Mouse (Mus musculus): ENCODE measurements around the gene Dcst2. TPM values are rescaled to one million over a fixed set of nuclear protein-coding genes. Genes with fewer than 3 reads are reported as not detected.

The Dcst2 gene
- polyA plus RNA-seq, 1 experiment: 0.01 TPM

DNA sequence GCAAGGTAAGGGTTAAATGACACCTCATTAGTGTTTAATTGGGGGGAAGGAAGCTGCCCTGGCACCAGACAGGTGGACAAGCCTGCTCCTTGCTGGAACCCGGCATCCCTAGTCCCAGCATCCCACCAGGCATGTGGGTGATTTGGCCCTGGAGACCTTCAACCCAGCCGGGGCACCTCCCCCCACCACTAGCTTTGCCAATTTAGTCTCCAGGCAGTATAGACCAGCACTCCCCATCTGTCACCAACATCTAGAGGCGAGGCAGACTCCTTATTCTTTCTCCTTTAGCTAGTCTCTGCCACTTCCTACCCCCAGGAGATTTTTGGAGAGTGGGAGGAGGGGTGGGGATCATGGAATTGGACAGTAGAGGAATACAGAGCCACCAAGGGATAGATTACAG lies 31.4 kb upstream of the Dcst2 start:
- TF ChIP-seq TCF3 (IDR thresholded peaks at IDR 0.05; ENCODE audit: insufficient read length, low read depth) (no peak), POLR2AphosphoS2 (IDR thresholded peaks at IDR 0.05; ENCODE audit: insufficient read length, low read depth) (no peak), REST (IDR thresholded peaks at IDR 0.05; ENCODE audit: insufficient read depth, insufficient read length) (no peak)
- Histone ChIP-seq H3K79me2 (ENCODE audit: control insufficient read depth, insufficient read depth) (no peaks in the 10 kb centered on the region), H3K27me3 (ENCODE audit: control insufficient read depth, insufficient read depth, insufficient read length) (no peaks in the 10 kb centered on the region), H3K4me2 (ENCODE audit: low read depth) (no peak overlapping the region), H3K4me3 (no peak overlapping the region), H3ac (ENCODE audit: control insufficient read depth, insufficient read length) (no peak overlapping the region), H3K36me3 (ENCODE audit: control insufficient read depth, insufficient read depth) (no peaks in the 10 kb centered on the region)

DNA sequence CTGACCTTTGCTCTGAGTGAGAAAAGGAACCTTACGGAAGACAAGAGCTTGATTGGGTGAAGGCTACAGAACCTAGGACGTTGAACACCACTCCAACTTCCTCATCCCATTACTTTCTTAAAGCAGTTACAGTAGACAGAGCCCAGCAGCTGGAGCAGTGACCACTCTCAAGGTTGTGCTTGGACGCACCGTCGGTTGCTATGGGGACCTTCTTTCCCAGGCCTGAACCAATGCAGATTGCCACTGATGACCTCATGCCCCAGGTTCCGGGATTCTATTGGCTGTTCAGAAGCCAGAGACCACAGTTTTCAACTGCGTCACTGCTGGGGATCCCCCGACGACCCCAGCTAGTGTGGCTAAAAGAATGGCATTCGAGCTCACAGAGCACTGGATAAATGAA lies 30.8 kb upstream of the Dcst2 start:
- Histone ChIP-seq H3K4me2 (ENCODE audit: low read depth) (no peak overlapping the region), H3K27me3 (ENCODE audit: control insufficient read depth, insufficient read depth, insufficient read length) (no peaks in the 10 kb centered on the region), H3K4me3 (no peak overlapping the region), H3K79me2 (ENCODE audit: control insufficient read depth, insufficient read depth) (no peaks in the 10 kb centered on the region), H3ac (ENCODE audit: control insufficient read depth, insufficient read length) (no peak overlapping the region), H3K36me3 (ENCODE audit: control insufficient read depth, insufficient read depth) (no peaks in the 10 kb centered on the region)
- TF ChIP-seq SRF (IDR thresholded peaks at IDR 0.05; ENCODE audit: control insufficient read depth, insufficient read length, low read depth): no peak

DNA sequence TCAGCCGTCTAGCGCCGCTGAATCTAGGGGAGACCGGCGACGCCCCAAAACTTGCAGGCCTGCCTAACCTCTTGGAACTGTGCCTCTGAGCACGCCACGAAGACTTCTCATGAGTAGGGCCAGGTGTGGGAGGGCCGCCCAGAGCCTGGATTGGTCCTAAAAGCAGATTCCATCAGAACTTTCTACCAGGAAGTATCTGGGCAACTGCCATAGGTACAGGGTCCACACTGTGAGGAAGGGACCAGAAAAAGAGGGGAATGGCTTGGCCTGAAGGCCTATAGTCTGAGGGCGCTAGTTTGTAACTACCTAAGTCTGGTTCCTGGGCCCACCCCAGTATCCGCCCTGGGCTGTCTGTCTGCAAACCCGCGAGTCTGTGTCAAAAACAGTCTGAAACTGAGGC lies 30.2 kb upstream of the Dcst2 start:
- Histone ChIP-seq H3ac (ENCODE audit: control insufficient read depth, insufficient read length) (no peak overlapping the region), H3K36me3 (ENCODE audit: control insufficient read depth, insufficient read depth) (no peaks in the 10 kb centered on the region), H3K4me2 (ENCODE audit: low read depth) (no peak overlapping the region), H3K27me3 (ENCODE audit: control insufficient read depth, insufficient read depth, insufficient read length) (no peaks in the 10 kb centered on the region), H3K79me2 (ENCODE audit: control insufficient read depth, insufficient read depth) (no peaks in the 10 kb centered on the region), H3K4me3 (no peak overlapping the region)
- TF ChIP-seq MYOD1 (IDR thresholded peaks at IDR 0.05; ENCODE audit: control insufficient read depth in 1 of 3, insufficient read length in 2 of 3, low read depth in 2 of 3) (no peak), MYOG (IDR thresholded peaks at IDR 0.05; ENCODE audit: control insufficient read depth in 1 of 3, insufficient read depth in 1 of 3, insufficient read length in 2 of 3, low read depth in 2 of 3) (no peak), E2F4 (IDR thresholded peaks at IDR 0.05; ENCODE audit: insufficient read depth) (no peak), POLR2AphosphoS2 (IDR thresholded peaks at IDR 0.05; ENCODE audit: insufficient read length, low read depth) (no peak), SRF (IDR thresholded peaks at IDR 0.05; ENCODE audit: control insufficient read depth, insufficient read length, low read depth) (no peak), REST (IDR thresholded peaks at IDR 0.05; ENCODE audit: insufficient read depth, insufficient read length) (no peak)

DNA sequence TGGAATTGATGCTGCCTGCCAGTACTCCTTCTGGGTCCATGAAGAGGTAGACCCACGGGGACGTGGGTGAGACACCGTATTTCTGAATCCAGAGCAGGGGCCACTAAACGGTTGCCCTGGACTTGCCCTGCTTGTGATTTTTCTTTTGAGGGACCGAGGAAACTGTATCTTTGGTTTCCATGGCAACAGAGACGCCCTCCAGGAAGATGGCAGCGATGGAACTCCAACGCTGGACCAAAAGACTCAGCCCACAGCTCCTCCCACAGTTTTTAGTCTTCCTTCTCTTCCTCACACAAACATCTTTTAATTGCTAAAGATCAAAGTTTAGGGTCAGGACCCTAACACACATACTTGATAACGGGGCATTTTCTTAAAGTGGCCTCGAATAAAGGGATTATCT lies 29.8 kb upstream of the Dcst2 start:
- Histone ChIP-seq H3K36me3 (ENCODE audit: control insufficient read depth, insufficient read depth) (no peaks in the 10 kb centered on the region), H3K79me2 (ENCODE audit: control insufficient read depth, insufficient read depth) (no peaks in the 10 kb centered on the region), H3K4me3 (no peak overlapping the region), H3ac (ENCODE audit: control insufficient read depth, insufficient read length) (no peak overlapping the region), H3K4me2 (ENCODE audit: low read depth) (no peak overlapping the region), H3K27me3 (ENCODE audit: control insufficient read depth, insufficient read depth, insufficient read length) (no peaks in the 10 kb centered on the region)
- TF ChIP-seq SRF (IDR thresholded peaks at IDR 0.05; ENCODE audit: control insufficient read depth, insufficient read length, low read depth) (no peak), TCF3 (IDR thresholded peaks at IDR 0.05; ENCODE audit: insufficient read length, low read depth) (no peak)

DNA sequence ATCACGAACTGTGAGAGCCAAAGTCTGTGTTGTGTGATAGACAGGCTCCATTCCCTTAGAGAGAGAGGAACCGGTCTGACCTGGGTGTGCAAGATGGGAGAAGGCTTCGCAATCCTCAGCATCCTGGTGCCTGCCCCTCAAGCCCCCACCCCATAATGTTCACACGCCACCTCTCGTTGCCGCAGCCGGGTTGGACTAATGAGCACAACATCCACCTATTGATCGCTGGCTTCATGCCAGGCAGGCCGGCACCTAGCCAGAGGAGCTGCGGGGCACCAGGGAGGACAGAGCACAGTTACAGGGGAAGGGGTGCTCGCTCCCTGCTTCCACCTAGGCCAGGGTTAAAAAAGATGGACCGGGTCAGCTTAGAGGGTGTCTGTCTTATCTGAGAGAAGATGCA lies 29.3 kb upstream of the Dcst2 start:
- Histone ChIP-seq H3K79me2 (ENCODE audit: control insufficient read depth, insufficient read depth) (no peaks in the 10 kb centered on the region), H3K27me3 (ENCODE audit: control insufficient read depth, insufficient read depth, insufficient read length) (no peaks in the 10 kb centered on the region), H3K4me2 (ENCODE audit: low read depth) (no peak overlapping the region), H3K4me3 (no peak overlapping the region), H3ac (ENCODE audit: control insufficient read depth, insufficient read length) (no peak overlapping the region), H3K36me3 (ENCODE audit: control insufficient read depth, insufficient read depth) (no peaks in the 10 kb centered on the region)
- no peak for TF ChIP-seq TCF12 (IDR thresholded peaks at IDR 0.05; ENCODE audit: insufficient read depth, poor library complexity, severe bottlenecking)
- TF ChIP-seq MAX (IDR thresholded peaks at IDR 0.05; ENCODE audit: low read depth): no peak
- TF ChIP-seq USF1 (IDR thresholded peaks at IDR 0.05; ENCODE audit: low read depth): no peak
- TF ChIP-seq CEBPB (IDR thresholded peaks at IDR 0.05; ENCODE audit: insufficient read depth, poor library complexity, severe bottlenecking): no peak
- no peak for TF ChIP-seq TCF3 (IDR thresholded peaks at IDR 0.05; ENCODE audit: insufficient read length, low read depth)
- TF ChIP-seq MYOD1 (IDR thresholded peaks at IDR 0.05; ENCODE audit: control insufficient read depth in 1 of 3, insufficient read length in 2 of 3, low read depth in 2 of 3): no peak
- TF ChIP-seq POLR2AphosphoS2 (IDR thresholded peaks at IDR 0.05; ENCODE audit: insufficient read length, low read depth): no peak
- no peak for TF ChIP-seq SRF (IDR thresholded peaks at IDR 0.05; ENCODE audit: control insufficient read depth, insufficient read length, low read depth)
- TF ChIP-seq MYOG (IDR thresholded peaks at IDR 0.05; ENCODE audit: control insufficient read depth in 1 of 3, insufficient read depth in 1 of 3, insufficient read length in 2 of 3, low read depth in 2 of 3): no peak
- TF ChIP-seq POLR2A (IDR thresholded peaks at IDR 0.05; ENCODE audit: insufficient read length, low read depth): no peak
- TF ChIP-seq E2F4 (IDR thresholded peaks at IDR 0.05; ENCODE audit: insufficient read depth): no peak
- TF ChIP-seq REST (IDR thresholded peaks at IDR 0.05; ENCODE audit: insufficient read depth, insufficient read length): no peak

DNA sequence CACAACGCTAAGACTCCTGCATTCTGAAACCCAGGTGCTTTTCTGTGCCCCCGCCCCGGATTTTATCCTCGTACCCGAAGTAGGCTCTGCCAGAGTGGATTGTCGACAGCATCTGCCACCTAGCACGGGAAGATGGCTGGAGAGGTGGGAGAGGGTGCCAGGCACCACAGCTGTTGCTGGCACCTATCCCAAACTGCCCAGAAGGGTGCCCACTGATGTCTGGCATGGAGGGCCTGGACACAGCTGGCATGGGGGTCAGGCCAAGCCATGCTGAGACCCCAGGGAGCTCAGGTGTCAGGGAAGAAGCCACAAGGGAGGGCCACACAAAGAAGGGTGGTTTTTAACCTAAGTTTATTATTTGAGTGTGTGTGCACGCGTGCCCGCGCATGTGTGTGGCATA lies 28.7 kb upstream of the Dcst2 start:
- no peaks in the 10 kb centered on the region for H3K36me3 ChIP-seq (ENCODE audit: control insufficient read depth, insufficient read depth)
- TF ChIP-seq TCF3 (IDR thresholded peaks at IDR 0.05; ENCODE audit: insufficient read length, low read depth) (no peak), MYOG (IDR thresholded peaks at IDR 0.05; ENCODE audit: control insufficient read depth in 1 of 3, insufficient read depth in 1 of 3, insufficient read length in 2 of 3, low read depth in 2 of 3) (peak in 2 of 3 experiments; percentile 59 to 72), MAX (IDR thresholded peaks at IDR 0.05; ENCODE audit: low read depth) (no peak), MYOD1 (IDR thresholded peaks at IDR 0.05; ENCODE audit: control insufficient read depth in 1 of 3, insufficient read length in 2 of 3, low read depth in 2 of 3) (peak in 2 of 3 experiments; percentile 43 to 63), E2F4 (IDR thresholded peaks at IDR 0.05; ENCODE audit: insufficient read depth) (no peak)
- H3K27me3 ChIP-seq (ENCODE audit: control insufficient read depth, insufficient read depth, insufficient read length): no peaks in the 10 kb centered on the region
- H3K4me2 ChIP-seq (ENCODE audit: low read depth): no peak overlapping the region
- no peak overlapping the region for H3K4me3 ChIP-seq
- H3K79me2 ChIP-seq (ENCODE audit: control insufficient read depth, insufficient read depth): no peaks in the 10 kb centered on the region
- H3ac ChIP-seq (ENCODE audit: control insufficient read depth, insufficient read length): no peak overlapping the region
